Mouse (Mus musculus) heart, embryonic 13.5 days (tissue): ENCODE data around the gene Higd1c. TPM values are rescaled to one million over a fixed set of nuclear protein-coding genes. Genes with fewer than 3 reads are reported as not detected.
"Not testable (repeated sequence)": the region's sequence is repeated elsewhere in the genome, so short reads cannot be mapped to it uniquely, and the experiment has no call there.

ENCODE experiments used
- ATAC-seq: fragments of 200-750 bp; cut with Nextera tagmentation; 2 replicates; pipeline ENCODE4 v1.8.0; 2017; ENCODE audit warnings: moderate TSS enrichment; ENCODE audit not compliant: insufficient number of reproducible peaks, low FRiP score, low TSS enrichment; ENCODE audit errors: extremely low read depth
- H3K27ac ChIP-seq: fragments of 300-500 bp; sonication (generic); replicated peaks from 2 replicates; pipeline ENCODE4 v1.5.1; 2015; ENCODE audit warnings: moderate library complexity, mild to moderate bottlenecking, inconsistent platforms
- H3K27me3 ChIP-seq: fragments of 300-500 bp; sonication (generic); replicated peaks from 2 replicates; pipeline ENCODE4 v1.6.1; 2015; ENCODE audit warnings: mild to moderate bottlenecking, inconsistent platforms
- H3K36me3 ChIP-seq: fragments of 300-500 bp; sonication (generic); 2 replicates; pipeline ENCODE4 v1.6.1; 2015; ENCODE audit warnings: mild to moderate bottlenecking, inconsistent platforms
- H3K4me1 ChIP-seq: fragments of 300-500 bp; sonication (generic); 2 replicates; pipeline ENCODE4 v1.6.1; 2015; ENCODE audit warnings: inconsistent platforms
- H3K4me2 ChIP-seq: fragments of 300-500 bp; sonication (generic); 2 replicates; pipeline ENCODE4 v1.6.1; 2015; ENCODE audit warnings: inconsistent platforms, mild to moderate bottlenecking, moderate library complexity
- H3K4me3 ChIP-seq: fragments of 300-500 bp; sonication (generic); 2 replicates; pipeline ENCODE4 v1.5.1; 2015; ENCODE audit warnings: moderate library complexity, mild to moderate bottlenecking, inconsistent platforms
- H3K9ac ChIP-seq: fragments of 300-500 bp; sonication (generic); 2 replicates; pipeline ENCODE4 v1.6.1; 2015; ENCODE audit warnings: inconsistent platforms, mild to moderate bottlenecking, moderate library complexity
- H3K9me3 ChIP-seq: fragments of 300-500 bp; sonication (generic); 2 replicates; pipeline ENCODE4 v1.6.1; 2016; ENCODE audit warnings: inconsistent platforms
- WGBS: fragments of 180-500 bp; shearing (Covaris S2); methylation state at CpG from one replicate; pipeline ENCODE4 v1.1.7; 2015; ENCODE audit warnings: mixed read lengths; 5-methylcytosine and 5-hydroxymethylcytosine counted together
- polyA plus RNA-seq: library from polyadenylated mRNA; unstranded; fragments of >200 nt; fragmentation: Nextera tagmentation; extraction: Ambion mirVana; gene quantifications from 2 replicates; pipeline ENCODE4 v1.2.1, GENCODE M21; 2015

Gene Higd1c
- polyA plus RNA-seq, 1 experiment from 2014 or later, result not detected

- 58% methylated on average over 4 of the region's 4 CpGs for WGBS
- ATAC-seq, result no peak
Observed at GRCm38 (mm10) chr15:100414011-100414410, 49.7 kb downstream of the Higd1c start.

GRCm38 (mm10) chr15:100414942-100415341, 50.6 kb downstream of the Higd1c start:
- peaks cover 53% of the 10 kb centered on the region for H3K4me1 ChIP-seq
- no peak overlapping the region for H3K27ac ChIP-seq

More at GRCm38 (mm10) chr15:100414011-100414410, 49.7 kb downstream of the Higd1c start:
- Histone ChIP-seq H3K27ac (no peak overlapping the region), H3K4me3 (no peak overlapping the region), H3K4me1 (peaks cover 44% of the 10 kb centered on the region), H3K4me2 (no peak overlapping the region), H3K9ac (no peak overlapping the region), H3K27me3 (no peaks in the 10 kb centered on the region), H3K9me3 (no peaks in the 10 kb centered on the region), H3K36me3 (peaks cover 26% of the 10 kb centered on the region)

GRCm38 (mm10) chr15:100415684-100416083, 51.3 kb downstream of the Higd1c start:
- H3K27ac ChIP-seq, result no peak overlapping the region
- no peaks in the 10 kb centered on the region for H3K27me3 ChIP-seq
- peaks cover 60% of the 10 kb centered on the region for H3K4me1 ChIP-seq
- 87% methylated on average over 8 of the region's 8 CpGs for WGBS
- H3K4me3 ChIP-seq, result no peak overlapping the region
- no peak overlapping the region for H3K9ac ChIP-seq
- no peaks in the 10 kb centered on the region for H3K9me3 ChIP-seq
- no peak overlapping the region for H3K4me2 ChIP-seq
- no peak for ATAC-seq
- peaks cover 9% of the 10 kb centered on the region for H3K36me3 ChIP-seq

More at GRCm38 (mm10) chr15:100414942-100415341, 50.6 kb downstream of the Higd1c start:
- Histone ChIP-seq H3K9ac (no peak overlapping the region), H3K27me3 (no peaks in the 10 kb centered on the region), H3K4me2 (no peak overlapping the region), H3K36me3 (peaks cover 17% of the 10 kb centered on the region), H3K9me3 (no peaks in the 10 kb centered on the region), H3K4me3 (no peak overlapping the region)
- WGBS, result 81% methylated on average over 13 of the region's 13 CpGs
- no peak for ATAC-seq

GRCm38 (mm10) chr15:100417854-100418450, 53.6 kb downstream of the Higd1c start:
- Histone ChIP-seq H3K9me3 (no peaks in the 10 kb centered on the region), H3K36me3 (no peaks in the 10 kb centered on the region), H3K4me1 (peaks cover 70% of the 10 kb centered on the region), H3K27ac (no peak overlapping the region), H3K4me3 (no peak overlapping the region), H3K4me2 (0 out of 2 replicates have a peak overlapping the region, but pooled peaks have one; percentile 100), H3K9ac (no peak overlapping the region; the same call in 1 of the 2 replicates), H3K27me3 (no peaks in the 10 kb centered on the region)
- WGBS, result 77% methylated on average over 9 of the region's 9 CpGs
- ATAC-seq, result no peak

GRCm38 (mm10) chr15:100419311-100419710, 55.0 kb downstream of the Higd1c start:
- no peak for ATAC-seq
- Histone ChIP-seq H3K4me1 (peaks cover 71% of the 10 kb centered on the region), H3K9ac (peak overlapping the region; percentile 64), H3K4me3 (peak overlapping the region; percentile 96), H3K27ac (peak overlapping the region; percentile 70), H3K36me3 (no peaks in the 10 kb centered on the region), H3K4me2 (peak overlapping the region; percentile 100), H3K9me3 (no peaks in the 10 kb centered on the region), H3K27me3 (peaks cover 5% of the 10 kb centered on the region; the same call in 1 of the 2 replicates)
- WGBS, result 61% methylated on average over 8 of the region's 8 CpGs

- peak overlapping the region; percentile 100 for H3K4me2 ChIP-seq
Observed at GRCm38 (mm10) chr15:100419901-100420745, 55.8 kb downstream of the Higd1c start.

GRCm38 (mm10) chr15:100421059-100421757, 56.9 kb downstream of the Higd1c start:
- H3K4me3 ChIP-seq, result peak overlapping the region; percentile 96
- peaks cover 58% of the 10 kb centered on the region for H3K4me1 ChIP-seq
- H3K9ac ChIP-seq, result peak overlapping the region; percentile 97
- no peak for ATAC-seq
- H3K27me3 ChIP-seq, result peaks cover 23% of the 10 kb centered on the region
- WGBS, result 32% methylated on average over 8 of the region's 8 CpGs
- no peaks in the 10 kb centered on the region for H3K9me3 ChIP-seq
- no peaks in the 10 kb centered on the region for H3K36me3 ChIP-seq
- peak overlapping the region; percentile 100 for H3K4me2 ChIP-seq
- peak overlapping the region; percentile 16; the same call in 1 of the 2 replicates for H3K27ac ChIP-seq

More at GRCm38 (mm10) chr15:100419901-100420745, 55.8 kb downstream of the Higd1c start:
- H3K9me3 ChIP-seq, result no peaks in the 10 kb centered on the region
- H3K4me1 ChIP-seq, result peaks cover 67% of the 10 kb centered on the region
- peak overlapping the region; percentile 96 for H3K4me3 ChIP-seq
- peak overlapping the region; percentile 70 for H3K27ac ChIP-seq
- WGBS, result 43% methylated on average over 9 of the region's 9 CpGs
- H3K9ac ChIP-seq, result peak overlapping the region; percentile 64
- no peak for ATAC-seq
- peaks cover 13% of the 10 kb centered on the region for H3K27me3 ChIP-seq
- H3K36me3 ChIP-seq, result no peaks in the 10 kb centered on the region

- WGBS, result 16% methylated on average over 3 of the region's 3 CpGs
- H3K4me1 ChIP-seq, result peaks cover 58% of the 10 kb centered on the region
- not testable (repeated sequence) for ATAC-seq
Observed at GRCm38 (mm10) chr15:100421758-100422197, 57.4 kb downstream of the Higd1c start, which contains the start of gene Gm5475. TSS of gene Gm5475 (plus strand) at chr15:100422147.

GRCm38 (mm10) chr15:100422476-100422875, 58.1 kb downstream of the Higd1c start:
- H3K9ac ChIP-seq, result peak overlapping the region; percentile 97
- peak overlapping the region; percentile 100 for H3K4me2 ChIP-seq
- WGBS, result under 1% methylated on average over 33 of the region's 44 CpGs
- ATAC-seq, result peak; percentile 61
- peaks cover 58% of the 10 kb centered on the region for H3K4me1 ChIP-seq
- no peaks in the 10 kb centered on the region for H3K9me3 ChIP-seq
- peak overlapping the region; percentile 60; the same call in 1 of the 2 replicates for H3K27ac ChIP-seq
- H3K36me3 ChIP-seq, result no peaks in the 10 kb centered on the region
- H3K27me3 ChIP-seq, result peaks cover 25% of the 10 kb centered on the region
- H3K4me3 ChIP-seq, result peak overlapping the region; percentile 96

More at GRCm38 (mm10) chr15:100421758-100422197, 57.4 kb downstream of the Higd1c start, which contains the start of gene Gm5475:
- H3K4me3 ChIP-seq, result peak within 1 kb of the TSS; percentile 96
- H3K4me2 ChIP-seq, result peak within 1 kb of the TSS; percentile 100
- H3K27ac ChIP-seq, result peak within 1 kb of the TSS; percentile 60; the same call in 1 of the 2 replicates
- H3K9ac ChIP-seq, result peak within 1 kb of the TSS; percentile 97
- not testable (repeated sequence) for H3K36me3 ChIP-seq, H3K9me3 ChIP-seq
- peaks cover 25% of the 10 kb centered on the region for H3K27me3 ChIP-seq

- Histone ChIP-seq H3K4me1 (peaks cover 52% of the 10 kb centered on the region), H3K27ac (peak overlapping the region; percentile 60; the same call in 1 of the 2 replicates), H3K9ac (peak overlapping the region; percentile 97), H3K4me3 (peak overlapping the region; percentile 96), H3K36me3 (no peaks in the 10 kb centered on the region), H3K9me3 (no peaks in the 10 kb centered on the region), H3K27me3 (peaks cover 25% of the 10 kb centered on the region), H3K4me2 (peak overlapping the region; percentile 100)
- ATAC-seq, result peak; percentile 97
- under 1% methylated on average over 65 of the region's 65 CpGs for whole genome bisulfite sequencing
Observed at GRCm38 (mm10) chr15:100422899-100423860, 58.8 kb downstream of the Higd1c start.
